Mouse (Mus musculus): ENCODE results near the gene Ttc27. TPM values are rescaled to one million over a fixed set of nuclear protein-coding genes. Genes with fewer than 3 reads are reported as not detected.

Ttc27 gene
- polyA plus RNA-seq, 1 experiment, result 5.3 TPM

GRCm38 (mm10) chr17:74773556-74773955 lies 56.0 kb downstream of the Ttc27 start:
- no peak for TF ChIP-seq CTCF (conservative IDR thresholded peaks at IDR 0.05; ENCODE audit: insufficient read depth, insufficient read length, low read depth, low read length)
- TF ChIP-seq POLR2A (IDR thresholded peaks at IDR 0.05; ENCODE audit: low read depth, low read length), result no peak
- 88% methylated on average over 5 of the region's 5 CpGs for WGBS

GRCm38 (mm10) chr17:74780133-74780532 lies 62.6 kb downstream of the Ttc27 start:
- H3K36me3 ChIP-seq (ENCODE audit: control insufficient read depth, insufficient read depth, low read length), result no peaks in the 10 kb centered on the region
- no peak overlapping the region for H3K4me3 ChIP-seq (ENCODE audit: insufficient read depth, low read depth, low read length)
- WGBS, result 59% methylated on average over 4 of the region's 4 CpGs
- no peak for TF ChIP-seq POLR2A (IDR thresholded peaks at IDR 0.05; ENCODE audit: low read depth, low read length)
- TF ChIP-seq CTCF (conservative IDR thresholded peaks at IDR 0.05; ENCODE audit: insufficient read depth, insufficient read length, low read depth, low read length), result no peak
- no peaks in the 10 kb centered on the region for H3K4me1 ChIP-seq (ENCODE audit: control insufficient read depth, insufficient read depth, low read length)
- no peak for DNase-seq
- no peaks in the 10 kb centered on the region for H3K27me3 ChIP-seq (replicated peaks; ENCODE audit: control insufficient read depth, insufficient read depth, low read length)
- H3K27ac ChIP-seq (ENCODE audit: insufficient read depth, low read depth, low read length), result no peak overlapping the region

More at GRCm38 (mm10) chr17:74773556-74773955, 56.0 kb downstream of the Ttc27 start:
- DNase-seq, result no peak
- no peaks in the 10 kb centered on the region for H3K27me3 ChIP-seq (replicated peaks; ENCODE audit: control insufficient read depth, insufficient read depth, low read length)
- no peak overlapping the region for H3K27ac ChIP-seq (ENCODE audit: insufficient read depth, low read depth, low read length)
- H3K4me1 ChIP-seq (ENCODE audit: control insufficient read depth, insufficient read depth, low read length), result no peaks in the 10 kb centered on the region
- no peak overlapping the region for H3K4me3 ChIP-seq (ENCODE audit: insufficient read depth, low read depth, low read length)
- H3K36me3 ChIP-seq (ENCODE audit: control insufficient read depth, insufficient read depth, low read length), result no peaks in the 10 kb centered on the region

- H3K36me3 ChIP-seq (ENCODE audit: control insufficient read depth, insufficient read depth, low read length), result no peaks in the 10 kb centered on the region
- no peak for TF ChIP-seq POLR2A (IDR thresholded peaks at IDR 0.05; ENCODE audit: low read depth, low read length)
- TF ChIP-seq CTCF (conservative IDR thresholded peaks at IDR 0.05; ENCODE audit: insufficient read depth, insufficient read length, low read depth, low read length), result no peak
- H3K4me1 ChIP-seq (ENCODE audit: control insufficient read depth, insufficient read depth, low read length), result no peaks in the 10 kb centered on the region
- no peaks in the 10 kb centered on the region for H3K27me3 ChIP-seq (replicated peaks; ENCODE audit: control insufficient read depth, insufficient read depth, low read length)
- H3K4me3 ChIP-seq (ENCODE audit: insufficient read depth, low read depth, low read length), result no peak overlapping the region
- 70% methylated on average over 9 of the region's 9 CpGs for WGBS
- H3K27ac ChIP-seq (ENCODE audit: insufficient read depth, low read depth, low read length), result no peak overlapping the region
- no peak for DNase-seq
Measured at GRCm38 (mm10) chr17:74780627-74781026, 63.1 kb downstream of the Ttc27 start.

GRCm38 (mm10) chr17:74781911-74782310 lies 64.4 kb downstream of the Ttc27 start:
- Histone ChIP-seq H3K4me3 (ENCODE audit: insufficient read depth, low read depth, low read length) (no peak overlapping the region), H3K36me3 (ENCODE audit: control insufficient read depth, insufficient read depth, low read length) (no peaks in the 10 kb centered on the region), H3K4me1 (ENCODE audit: control insufficient read depth, insufficient read depth, low read length) (no peaks in the 10 kb centered on the region), H3K27ac (ENCODE audit: insufficient read depth, low read depth, low read length) (no peak overlapping the region), H3K27me3 (replicated peaks; ENCODE audit: control insufficient read depth, insufficient read depth, low read length) (no peaks in the 10 kb centered on the region)
- TF ChIP-seq POLR2A (IDR thresholded peaks at IDR 0.05; ENCODE audit: low read depth, low read length), result no peak
- TF ChIP-seq CTCF (conservative IDR thresholded peaks at IDR 0.05; ENCODE audit: insufficient read depth, insufficient read length, low read depth, low read length), result no peak
- DNase-seq, result no peak

GRCm38 (mm10) chr17:74785586-74785985 lies 68.1 kb downstream of the Ttc27 start:
- 67% methylated on average over 5 of the region's 5 CpGs for WGBS
- Histone ChIP-seq H3K4me1 (ENCODE audit: control insufficient read depth, insufficient read depth, low read length) (no peaks in the 10 kb centered on the region), H3K27me3 (replicated peaks; ENCODE audit: control insufficient read depth, insufficient read depth, low read length) (no peaks in the 10 kb centered on the region), H3K4me3 (ENCODE audit: insufficient read depth, low read depth, low read length) (no peak overlapping the region), H3K27ac (ENCODE audit: insufficient read depth, low read depth, low read length) (no peak overlapping the region), H3K36me3 (ENCODE audit: control insufficient read depth, insufficient read depth, low read length) (no peaks in the 10 kb centered on the region)
- DNase-seq, result no peak
- no peak for TF ChIP-seq CTCF (conservative IDR thresholded peaks at IDR 0.05; ENCODE audit: insufficient read depth, insufficient read length, low read depth, low read length)
- TF ChIP-seq POLR2A (IDR thresholded peaks at IDR 0.05; ENCODE audit: low read depth, low read length), result no peak

- Histone ChIP-seq H3K4me1 (ENCODE audit: control insufficient read depth, insufficient read depth, low read length) (no peaks in the 10 kb centered on the region), H3K27me3 (replicated peaks; ENCODE audit: control insufficient read depth, insufficient read depth, low read length) (no peaks in the 10 kb centered on the region), H3K27ac (ENCODE audit: insufficient read depth, low read depth, low read length) (no peak overlapping the region), H3K4me3 (ENCODE audit: insufficient read depth, low read depth, low read length) (no peak overlapping the region), H3K36me3 (ENCODE audit: control insufficient read depth, insufficient read depth, low read length) (no peaks in the 10 kb centered on the region)
- TF ChIP-seq CTCF (conservative IDR thresholded peaks at IDR 0.05; ENCODE audit: insufficient read depth, insufficient read length, low read depth, low read length), result no peak
- no peak for TF ChIP-seq POLR2A (IDR thresholded peaks at IDR 0.05; ENCODE audit: low read depth, low read length)
- DNase-seq, result no peak
- 70% methylated on average over 10 of the region's 10 CpGs for whole genome bisulfite sequencing
Measured at GRCm38 (mm10) chr17:74786198-74786734, 68.7 kb downstream of the Ttc27 start.

- no peak overlapping the region for H3K27ac ChIP-seq (ENCODE audit: insufficient read depth, low read depth, low read length)
- H3K4me1 ChIP-seq (ENCODE audit: control insufficient read depth, insufficient read depth, low read length), result no peaks in the 10 kb centered on the region
- DNase-seq, result no peak
- 61% methylated on average over 14 of the region's 14 CpGs for WGBS
- TF ChIP-seq CTCF (conservative IDR thresholded peaks at IDR 0.05; ENCODE audit: insufficient read depth, insufficient read length, low read depth, low read length) (no peak), POLR2A (IDR thresholded peaks at IDR 0.05; ENCODE audit: low read depth, low read length) (no peak)
- no peaks in the 10 kb centered on the region for H3K27me3 ChIP-seq (replicated peaks; ENCODE audit: control insufficient read depth, insufficient read depth, low read length)
- H3K36me3 ChIP-seq (ENCODE audit: control insufficient read depth, insufficient read depth, low read length), result no peaks in the 10 kb centered on the region; the same call in 1 of the 2 replicates
- no peak overlapping the region for H3K4me3 ChIP-seq (ENCODE audit: insufficient read depth, low read depth, low read length)
Measured at GRCm38 (mm10) chr17:74796023-74796699, 78.6 kb downstream of the Ttc27 start.
